In the genomic region with DNA sequence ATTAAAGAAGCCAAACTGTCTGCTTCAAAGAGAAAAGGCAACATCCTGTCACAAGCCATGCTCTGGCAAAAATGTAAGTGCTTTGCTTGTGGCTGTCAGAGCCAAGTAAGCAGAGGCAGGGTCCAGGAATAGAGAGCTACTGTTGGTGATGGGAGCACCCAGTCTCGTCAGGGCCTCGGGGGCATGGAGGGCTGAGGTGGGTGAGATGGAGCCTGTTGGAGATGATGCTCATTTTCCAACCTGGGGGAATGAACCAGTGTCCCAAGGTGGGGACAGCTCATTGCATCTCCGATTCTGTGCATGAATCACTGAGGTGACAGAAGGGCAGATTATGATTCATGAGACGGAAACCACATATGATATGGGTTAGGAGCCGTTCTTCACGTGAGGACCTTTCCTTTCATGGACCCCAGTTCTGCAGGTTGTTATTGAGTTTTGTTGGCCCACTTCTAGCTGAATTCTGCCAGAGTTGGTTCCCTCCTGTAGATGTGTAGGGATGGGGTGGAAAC, we compare ENCODE assay signal across 32 mouse cellular contexts. TPM values are rescaled to one million over a fixed set of nuclear protein-coding genes. Genes with fewer than 3 reads are reported as not detected.
A peak's percentile ranks its signal among the peaks of the same experiment; 100 is the strongest.
DNase-seq lines count a peak whose midpoint lies in the region; TF ChIP-seq lines count a peak whose summit lies in the region.
"Had no signal": no experiment of that assay in that cellular context is flagged by ENCODE, and none has a peak within 500 bp of the region (broad histone marks: within the 10 kb centered on the region; RNA-seq: fewer than 3 reads in every experiment).

No protein-coding gene starts in this region.

- H3K9me3 ChIP-seq in limb, embryonic 10.5 days (replicated peaks), result no peaks in the 10 kb centered on the region
- H3K9me3 ChIP-seq: embryonic facial prominence, embryonic 10.5 days; embryonic facial prominence, embryonic 15.5 days; forebrain, embryonic 12.5 days; hindbrain, embryonic 10.5 days; limb, embryonic 15.5 days; neural tube, embryonic 12.5 days had no signal

- DNase-seq in thymus, adult 2 months, result no peak
- no peak for DNase-seq in thymus, postnatal 36 days
- peak; percentile 17 for DNase-seq in limb, embryonic 10.5 days (ENCODE audit: low spot score)
- no peak for DNase-seq in left cerebral cortex, adult 18-20 months (ENCODE audit: low spot score in 2 of 2)
- no peak for DNase-seq in layer of hippocampus, adult 18-20 months (ENCODE audit: low spot score in 2 of 2)
- no peak for DNase-seq in lung, postnatal 36 days
- DNase-seq: cerebellum, adult 8-10 months; cerebellum, postnatal 25 days; forebrain, postnatal 0 days; gastrocnemius, postnatal 10 days; heart, postnatal 14 days; kidney, postnatal 10 days; left cerebral cortex, postnatal 4 days; lung, embryonic 14.5 days; right cerebral cortex, postnatal 4 days had no signal

- no peak for TF ChIP-seq POLR2A in thymus, adult 2 months (IDR thresholded peaks at IDR 0.05; ENCODE audit: control insufficient read depth, extremely low read depth, insufficient read depth, low read length, poor library complexity)
- no peak for TF ChIP-seq POLR2A in bone marrow, adult 2 months (IDR thresholded peaks at IDR 0.05; ENCODE audit: borderline replicate concordance, control insufficient read depth, low read depth, low read length)

- H3K4me1 ChIP-seq in thymus, adult 2 months (replicated peaks; ENCODE audit: control insufficient read depth, insufficient read depth, low read length), result peaks cover 17% of the 10 kb centered on the region
- peaks cover 2% of the 10 kb centered on the region; the same call in 1 of the 2 replicates for H3K4me1 ChIP-seq in bone marrow, adult 2 months (ENCODE audit: control insufficient read depth, insufficient read depth, low read length)
- H3K4me1 ChIP-seq in limb, embryonic 10.5 days, result no peaks in the 10 kb centered on the region
- H3K4me1 ChIP-seq: embryonic facial prominence, embryonic 15.5 days; forebrain, embryonic 12.5 days; hindbrain, embryonic 10.5 days; limb, embryonic 15.5 days; neural tube, embryonic 12.5 days had no signal

- H3K4me3 ChIP-seq in thymus, adult 2 months (ENCODE audit: control insufficient read depth, insufficient read depth, low read length), result peak overlapping the region; percentile 21
- H3K4me3 ChIP-seq in bone marrow, adult 2 months (replicated peaks; ENCODE audit: control insufficient read depth, low read depth, low read length), result peak overlapping the region; percentile 58
- no peak overlapping the region for H3K4me3 ChIP-seq in limb, embryonic 10.5 days
- H3K4me3 ChIP-seq: embryonic facial prominence, embryonic 10.5 days; embryonic facial prominence, embryonic 15.5 days; forebrain, embryonic 12.5 days; hindbrain, embryonic 10.5 days; limb, embryonic 15.5 days; myocyte; neural tube, embryonic 12.5 days had no signal

- no peaks in the 10 kb centered on the region for H3K27me3 ChIP-seq in thymus, adult 2 months (ENCODE audit: control insufficient read depth, insufficient read depth, low read length)
- no peaks in the 10 kb centered on the region for H3K27me3 ChIP-seq in limb, embryonic 10.5 days (ENCODE audit: low read depth, poor library complexity, severe bottlenecking)
- H3K27me3 ChIP-seq: embryonic facial prominence, embryonic 15.5 days; forebrain, embryonic 12.5 days; limb, embryonic 15.5 days; neural tube, embryonic 12.5 days had no signal

- WGBS in thymus, adult 2 months, result 28% methylated on average over 6 of the region's 6 CpGs
- WGBS in bone marrow, adult 2 months, result 66% methylated on average over 6 of the region's 6 CpGs
- WGBS in limb, embryonic 10.5 days, result 94% methylated on average over 6 of the region's 6 CpGs

- peak overlapping the region; percentile 67 for H3K27ac ChIP-seq in thymus, adult 2 months (ENCODE audit: control insufficient read depth, insufficient read depth, low read length)
- H3K27ac ChIP-seq in bone marrow, adult 2 months (ENCODE audit: control insufficient read depth, insufficient read depth, low read depth, low read length, poor library complexity), result peak overlapping the region; percentile 96
- no peak overlapping the region for H3K27ac ChIP-seq in limb, embryonic 10.5 days
- H3K27ac ChIP-seq: embryonic facial prominence, embryonic 10.5 days; embryonic facial prominence, embryonic 15.5 days; forebrain, embryonic 12.5 days; hindbrain, embryonic 10.5 days; limb, embryonic 15.5 days; liver, embryonic 14.5 days; neural tube, embryonic 12.5 days had no signal

- 0 out of 2 replicates have a peak, but pooled peaks have one; percentile 6 for TF ChIP-seq CTCF in thymus, adult 2 months (IDR thresholded peaks at IDR 0.05; ENCODE audit: borderline replicate concordance, control insufficient read depth, extremely low read depth, insufficient read depth, low read length, poor library complexity)
- TF ChIP-seq CTCF in bone marrow, adult 2 months (IDR thresholded peaks at IDR 0.05; ENCODE audit: control insufficient read depth, insufficient read depth, low read length), result no peak

- H3K36me3 ChIP-seq in thymus, adult 2 months (ENCODE audit: control insufficient read depth, insufficient read depth, low read length), result no peaks in the 10 kb centered on the region
- no peaks in the 10 kb centered on the region for H3K36me3 ChIP-seq in limb, embryonic 10.5 days
- H3K36me3 ChIP-seq: embryonic facial prominence, embryonic 10.5 days; embryonic facial prominence, embryonic 15.5 days; forebrain, embryonic 12.5 days; hindbrain, embryonic 10.5 days; limb, embryonic 15.5 days; neural tube, embryonic 12.5 days had no signal

RNA-seq across cellular contexts. Expression of a gene that starts 0.3 kb away (rescaled TPM):
- 15.0 and 18.5 TPM in 2 replicates for polyA plus RNA-seq in thymus, adult 2 months (2012; rRNA removed)
- 13.2 and 30.5 TPM in 2 replicates for polyA plus RNA-seq in bone marrow, adult 2 months (2011; ENCODE audit: insufficient read depth, insufficient read length, low replicate concordance, missing spikeins)
- polyA plus RNA-seq in limb, embryonic 10.5 days (2016; fragmentation: Nextera tagmentation; extraction: Ambion mirVana), result not detected in 2 replicates
- not detected for total RNA-seq in left cerebral cortex, adult 18-20 months (2021)
- under 1 TPM in 1 of 2 experiments, not detected in 1; 0.17 TPM for total RNA-seq in layer of hippocampus, adult 18-20 months (2021)
- total RNA-seq: layer of hippocampus, postnatal 14 days; left cerebral cortex, postnatal 4 days; MEL had no signal
- polyA plus RNA-seq: embryonic facial prominence, embryonic 10.5 days; forebrain, embryonic 12.5 days; forebrain, postnatal 0 days; heart, embryonic 14.5 days; hindbrain, embryonic 10.5 days; lung, embryonic 14.5 days; neural tube, embryonic 12.5 days; Patski had no signal

RNA-seq across cellular contexts. Expression of a gene that starts 48.5 kb away (rescaled TPM):
- 0.93 and 1.2 TPM in 2 replicates for polyA plus RNA-seq in thymus, adult 2 months (2012; rRNA removed)
- not detected in 2 replicates for polyA plus RNA-seq in bone marrow, adult 2 months (2011; ENCODE audit: insufficient read depth, insufficient read length, low replicate concordance, missing spikeins)
- 0.03 TPM in 1 of 2 replicates, not detected in the other for polyA plus RNA-seq in limb, embryonic 10.5 days (2016; fragmentation: Nextera tagmentation; extraction: Ambion mirVana)
- not detected for total RNA-seq in left cerebral cortex, adult 18-20 months (2021)
- not detected for total RNA-seq in layer of hippocampus, adult 18-20 months (2021)
- total RNA-seq: adrenal gland, postnatal 14 days; forebrain, postnatal 0 days; gastrocnemius, postnatal 10 days; heart, adult 8-10 months; heart, postnatal 14 days; layer of hippocampus, postnatal 14 days; megakaryocyte, adult 5-6 weeks; MEL had no signal
- polyA plus RNA-seq: heart, embryonic 14.5 days; limb, embryonic 15.5 days; lung, embryonic 14.5 days; midbrain, embryonic 11.5 days had no signal

Comparison
In these comparisons a context has a peak if more than half of its experiments do, and no peak if none do; other contexts are left out.
1. RNA of a gene that starts 0.3 kb away (polyA plus RNA-seq): 13.2 to 30.5 TPM in bone marrow, adult 2 months and 15.0 to 18.5 TPM in thymus, adult 2 months; not detected in limb, embryonic 10.5 days; every median in the first group is over 10 times any median in the second.